Mouse (Mus musculus): Measurements from ENCODE around the gene Bicra. TPM values are rescaled to one million over a fixed set of nuclear protein-coding genes. Genes with fewer than 3 reads are reported as not detected.

Bicra gene
- total and polyA plus RNA-seq, 3 experiments, result 0.32 to 10.2 (median 2.2) TPM

DNA sequence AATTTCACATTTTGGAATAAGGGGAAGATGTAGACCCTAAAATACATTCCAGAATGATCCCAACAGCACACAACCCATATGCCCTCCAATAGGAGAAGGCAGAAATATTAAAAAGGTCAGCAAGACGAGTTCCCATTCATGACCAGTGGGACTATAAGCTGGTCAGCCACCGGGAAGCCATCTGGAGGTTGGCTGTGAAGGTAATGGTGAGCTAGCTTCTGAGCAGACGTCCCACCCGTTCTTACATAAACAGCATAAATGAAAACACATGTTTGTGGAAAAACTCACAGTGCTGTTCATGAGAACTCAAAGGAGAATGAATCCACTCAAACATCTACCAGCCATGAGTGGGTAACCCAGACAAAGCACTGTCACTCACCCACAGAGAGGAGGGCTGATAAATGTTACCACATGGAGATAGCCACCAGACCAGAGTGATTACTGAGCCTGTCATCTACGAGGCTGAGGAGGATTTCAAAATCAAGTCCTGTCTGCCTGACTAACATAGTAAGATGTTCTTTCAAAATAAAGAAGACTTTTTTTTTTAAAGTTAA lies 33.9 kb downstream of the Bicra start:
- Histone ChIP-seq H3K4me3 (replicated peaks in 1 of 3; ENCODE audit: low read depth in 2 of 3, low read length in 2 of 3, poor library complexity in 1 of 3) (no peak overlapping the region), H3K4me1 (ENCODE audit: control insufficient read depth in 1 of 2, insufficient read depth in 2 of 2) (peaks cover 41 to 85% of the 10 kb centered on the region in 2 experiments), H3K9me3 (replicated peaks; ENCODE audit: low read length) (no peaks in the 10 kb centered on the region), H3K9ac (ENCODE audit: insufficient read depth, low read depth) (no peak overlapping the region), H3K27me3 (replicated peaks) (no peaks in the 10 kb centered on the region), H3K27ac (ENCODE audit: insufficient read depth, low read depth) (no peak overlapping the region), H3K79me2 (replicated peaks; ENCODE audit: control insufficient read depth, extremely low read depth, insufficient read depth, poor library complexity, severe bottlenecking) (peaks cover 29% of the 10 kb centered on the region), H3K4me2 (ENCODE audit: insufficient read depth, low read depth, poor library complexity, severe bottlenecking) (no peak overlapping the region), H3K36me3 (replicated peaks in 1 of 2; ENCODE audit: control insufficient read depth in 1 of 2, insufficient read depth in 1 of 2, low read length in 1 of 2) (peaks cover 9 to 48% of the 10 kb centered on the region in 2 experiments)
- dilution Hi-C loops (cut with MboI; ENCODE audit: extremely low pct_ligation_motif_present, extremely low pct_unique_long_range_greater_than_20kb, low sequenced_read_pairs), result no loop called here
- in situ Hi-C loops (cut with MboI; ENCODE audit: low pct_ligation_motif_present, low pct_unique_long_range_greater_than_20kb, low sequenced_read_pairs), result no loop called here
- no peak for DNase-seq (ENCODE audit: extremely low read depth)
- no peak for TF ChIP-seq ZC3H11A (IDR thresholded peaks at IDR 0.05; ENCODE audit: low read depth, low read length)
- TF ChIP-seq RAD21 (IDR thresholded peaks at IDR 0.05; ENCODE audit: low read depth, low read length), result no peak
- no peak for TF ChIP-seq UBTF (IDR thresholded peaks at IDR 0.05; ENCODE audit: low read depth, low read length)
- TF ChIP-seq PAX5 (IDR thresholded peaks at IDR 0.05; ENCODE audit: low read length), result no peak
- TF ChIP-seq TCF12 (IDR thresholded peaks at IDR 0.05; ENCODE audit: low read depth, low read length), result no peak
- no peak for TF ChIP-seq ETS1 (conservative IDR thresholded peaks at IDR 0.05; ENCODE audit: low read depth, low read length)
- no peak for TF ChIP-seq JUND (conservative IDR thresholded peaks at IDR 0.05; ENCODE audit: low read depth, low read length)
- TF ChIP-seq MAX (IDR thresholded peaks at IDR 0.05; ENCODE audit: low read length), result no peak
- no peak for TF ChIP-seq EP300 (IDR thresholded peaks at IDR 0.05; ENCODE audit: low read length)
- no peak for TF ChIP-seq POLR2A (IDR thresholded peaks at IDR 0.05; ENCODE audit: low read depth, low read length)
- TF ChIP-seq USF1 (IDR thresholded peaks at IDR 0.05; ENCODE audit: low read depth, low read length), result no peak
- TF ChIP-seq MYC (IDR thresholded peaks at IDR 0.05; ENCODE audit: low read depth, low read length), result no peak
- no peak for TF ChIP-seq CHD1 (IDR thresholded peaks at IDR 0.05; ENCODE audit: low read depth, low read length)
- no peak for TF ChIP-seq E2F4 (IDR thresholded peaks at IDR 0.05; ENCODE audit: insufficient replicate concordance, low read depth, low read length)
- no peak for TF ChIP-seq NELFE (IDR thresholded peaks at IDR 0.05; ENCODE audit: low read depth, low read length)

DNA sequence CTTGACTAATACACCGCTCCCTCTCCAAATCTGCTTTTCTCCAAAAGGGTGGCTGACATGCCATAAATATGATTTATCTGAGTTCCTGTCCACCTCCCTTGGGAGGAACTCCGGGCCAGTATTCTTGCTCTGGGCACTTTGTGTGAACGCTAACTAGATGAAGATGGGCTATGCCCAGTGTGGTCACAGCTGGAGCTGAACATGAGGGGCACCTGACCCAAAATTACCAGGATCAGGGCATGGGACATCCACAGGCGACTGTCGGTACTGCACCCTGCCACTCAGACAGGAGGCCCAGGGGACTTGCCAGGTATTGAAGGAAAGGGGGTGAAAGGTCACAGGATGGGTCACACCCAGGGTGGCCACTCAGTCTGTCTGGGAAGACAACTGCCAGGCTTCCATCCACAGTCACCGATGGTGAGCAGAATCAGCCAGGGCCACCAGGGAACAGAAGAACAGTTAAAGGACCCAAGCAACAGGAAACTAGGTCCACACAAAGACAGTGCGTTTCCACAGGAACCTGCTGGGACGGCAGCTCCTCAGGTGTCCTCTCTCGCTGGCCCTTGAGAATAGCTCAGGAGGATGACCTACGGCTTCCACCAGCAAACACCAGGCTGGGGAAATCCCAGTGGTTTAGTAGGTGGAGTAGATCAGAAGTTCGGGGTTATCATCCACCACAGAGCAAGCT lies 35.0 kb downstream of the Bicra start:
- H3K9me3 ChIP-seq (replicated peaks; ENCODE audit: low read length), result no peaks in the 10 kb centered on the region
- peak overlapping the region in 1 of 3 experiments; percentile 18 for H3K4me3 ChIP-seq (replicated peaks in 1 of 3; ENCODE audit: low read depth in 2 of 3, low read length in 2 of 3, poor library complexity in 1 of 3)
- no peak for DNase-seq (ENCODE audit: extremely low read depth)
- dilution Hi-C loops (cut with MboI; ENCODE audit: extremely low pct_ligation_motif_present, extremely low pct_unique_long_range_greater_than_20kb, low sequenced_read_pairs), result no loop called here
- H3K4me2 ChIP-seq (ENCODE audit: insufficient read depth, low read depth, poor library complexity, severe bottlenecking), result peak overlapping the region; percentile 23; the same call in 1 of the 2 replicates
- H3K9ac ChIP-seq (ENCODE audit: insufficient read depth, low read depth), result no peak overlapping the region
- peaks cover 10 to 54% of the 10 kb centered on the region in 2 experiments for H3K36me3 ChIP-seq (replicated peaks in 1 of 2; ENCODE audit: control insufficient read depth in 1 of 2, insufficient read depth in 1 of 2, low read length in 1 of 2)
- in situ Hi-C loops (cut with MboI; ENCODE audit: low pct_ligation_motif_present, low pct_unique_long_range_greater_than_20kb, low sequenced_read_pairs), result no loop called here
- no peaks in the 10 kb centered on the region for H3K27me3 ChIP-seq (replicated peaks)
- TF ChIP-seq MXI1 (IDR thresholded peaks at IDR 0.05; ENCODE audit: low read depth, low read length) (no peak), CTCF (conservative IDR thresholded peaks at IDR 0.05 in 1 of 2, IDR thresholded peaks at IDR 0.05 in 1 of 2; ENCODE audit: low read depth in 2 of 2, low read length in 2 of 2) (peak; percentile 43 to 52; a peak in 3 of 4 replicates)
- H3K79me2 ChIP-seq (replicated peaks; ENCODE audit: control insufficient read depth, extremely low read depth, insufficient read depth, poor library complexity, severe bottlenecking), result peaks cover 30% of the 10 kb centered on the region
- H3K27ac ChIP-seq (ENCODE audit: insufficient read depth, low read depth), result no peak overlapping the region
- H3K4me1 ChIP-seq (ENCODE audit: control insufficient read depth in 1 of 2, insufficient read depth in 2 of 2), result peaks cover 38 to 78% of the 10 kb centered on the region in 2 experiments
